Mouse (Mus musculus) forebrain, embryonic 15.5 days (tissue): ENCODE data around the gene Cmtm6. TPM values are rescaled to one million over a fixed set of nuclear protein-coding genes. Genes with fewer than 3 reads are reported as not detected.

ENCODE experiments used
- ATAC-seq: fragments of 200-750 bp; cut with Nextera tagmentation; replicated peaks from 2 replicates; pipeline ENCODE4 v1.8.0; 2017; ENCODE audit warnings: mild to moderate bottlenecking, moderate TSS enrichment, moderate library complexity
- H3K27ac ChIP-seq: fragments of 300-500 bp; sonication (generic); replicated peaks from 2 replicates; pipeline ENCODE4 v1.5.1; 2015; ENCODE audit warnings: mild to moderate bottlenecking, inconsistent platforms
- H3K27me3 ChIP-seq: fragments of 300-500 bp; sonication (generic); 2 replicates; pipeline ENCODE4 v1.6.1; 2015; ENCODE audit warnings: inconsistent platforms
- H3K36me3 ChIP-seq: fragments of 300-500 bp; sonication (generic); 2 replicates; pipeline ENCODE4 v1.6.1; 2015; ENCODE audit warnings: mild to moderate bottlenecking, inconsistent platforms
- H3K4me1 ChIP-seq: fragments of 300-500 bp; sonication (generic); 2 replicates; pipeline ENCODE4 v1.6.1; 2015; ENCODE audit warnings: inconsistent platforms
- H3K4me2 ChIP-seq: fragments of 300-500 bp; sonication (generic); replicated peaks from 2 replicates; pipeline ENCODE4 v1.6.1; 2015; ENCODE audit warnings: mild to moderate bottlenecking, inconsistent platforms
- H3K4me3 ChIP-seq: fragments of 300-500 bp; sonication (generic); 2 replicates; pipeline ENCODE4 v1.5.1; 2015; ENCODE audit warnings: mild to moderate bottlenecking, inconsistent platforms
- H3K9ac ChIP-seq: fragments of 300-500 bp; sonication (generic); replicated peaks from 2 replicates; pipeline ENCODE4 v1.6.1; 2015; ENCODE audit warnings: mild to moderate bottlenecking, inconsistent platforms
- H3K9me3 ChIP-seq: fragments of 300-500 bp; sonication (generic); 2 replicates; pipeline ENCODE4 v1.6.1; 2016; ENCODE audit warnings: inconsistent platforms
- WGBS: fragments of 180-500 bp; shearing (Covaris S2); methylation state at CpG from one replicate; pipeline ENCODE4 v1.1.7; 2015; ENCODE audit warnings: mixed read lengths; 5-methylcytosine and 5-hydroxymethylcytosine counted together
- polyA plus RNA-seq: library from polyadenylated mRNA; unstranded; fragments of >200 nt; fragmentation: Nextera tagmentation; extraction: Ambion mirVana; gene quantifications from 2 replicates; pipeline ENCODE4 v1.2.1, GENCODE M21; 2015

Cmtm6 gene
- polyA plus RNA-seq, 1 experiment from 2014 or later: 26.5 TPM

- Histone ChIP-seq H3K36me3 (no peaks in the 10 kb centered on the region), H3K27me3 (no peaks in the 10 kb centered on the region), H3K4me1 (peaks cover 20% of the 10 kb centered on the region), H3K9me3 (no peaks in the 10 kb centered on the region), H3K27ac (no peak overlapping the region), H3K4me2 (no peak overlapping the region), H3K4me3 (no peak overlapping the region), H3K9ac (no peak overlapping the region)
- 69% methylated on average over 2 of the region's 2 CpGs for WGBS
- no peak for ATAC-seq
These were observed 2.3 kb downstream of the Cmtm6 start for GRCm38 (mm10) chr9:114733238-114733637.

GRCm38 (mm10) chr9:114736442-114736841 is 5.5 kb downstream of the Cmtm6 start:
- Histone ChIP-seq H3K9me3 (no peaks in the 10 kb centered on the region), H3K27ac (no peak overlapping the region), H3K36me3 (no peaks in the 10 kb centered on the region), H3K9ac (no peak overlapping the region), H3K4me1 (peaks cover 20% of the 10 kb centered on the region), H3K4me2 (no peak overlapping the region), H3K27me3 (no peaks in the 10 kb centered on the region), H3K4me3 (no peak overlapping the region)
- WGBS: 87% methylated on average over 11 of the region's 11 CpGs
- ATAC-seq: no peak

DNA sequence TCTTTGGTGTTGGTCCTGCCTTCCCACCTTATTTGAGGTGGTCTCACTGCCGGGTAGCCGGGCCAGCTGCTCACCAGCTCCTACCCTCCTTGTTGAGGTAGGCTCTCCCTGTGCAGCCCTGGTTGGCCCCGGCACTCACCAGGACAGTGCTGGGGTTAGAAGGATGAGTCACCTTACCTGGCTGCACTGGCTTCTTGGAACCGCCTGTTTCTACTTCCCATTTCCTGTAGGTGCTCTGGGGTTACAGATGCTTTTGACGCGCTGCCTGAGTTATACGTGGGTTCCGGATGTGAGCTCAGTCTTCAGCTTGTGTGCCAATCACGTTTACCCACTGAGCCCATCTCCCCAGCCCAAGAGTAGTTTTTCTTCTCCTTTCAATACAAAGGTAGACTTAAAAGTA is 9.4 kb downstream of the Cmtm6 start:
- no peaks in the 10 kb centered on the region for H3K4me1 ChIP-seq
- no peak overlapping the region for H3K4me2 ChIP-seq
- H3K27me3 ChIP-seq: no peaks in the 10 kb centered on the region
- WGBS: 95% methylated on average over 9 of the region's 9 CpGs
- no peaks in the 10 kb centered on the region for H3K9me3 ChIP-seq
- no peak for ATAC-seq
- H3K27ac ChIP-seq: no peak overlapping the region
- no peaks in the 10 kb centered on the region for H3K36me3 ChIP-seq
- H3K4me3 ChIP-seq: no peak overlapping the region
- H3K9ac ChIP-seq: no peak overlapping the region

- Histone ChIP-seq H3K9ac (no peak overlapping the region), H3K4me1 (no peaks in the 10 kb centered on the region), H3K4me2 (no peak overlapping the region), H3K4me3 (no peak overlapping the region), H3K36me3 (peaks cover 9% of the 10 kb centered on the region; the same call in 1 of the 2 replicates), H3K9me3 (no peaks in the 10 kb centered on the region), H3K27ac (no peak overlapping the region), H3K27me3 (no peaks in the 10 kb centered on the region)
- ATAC-seq: no peak
- 84% methylated on average over 2 of the region's 2 CpGs for WGBS
These were observed 11.8 kb downstream of the Cmtm6 start for GRCm38 (mm10) chr9:114742731-114743130.

DNA sequence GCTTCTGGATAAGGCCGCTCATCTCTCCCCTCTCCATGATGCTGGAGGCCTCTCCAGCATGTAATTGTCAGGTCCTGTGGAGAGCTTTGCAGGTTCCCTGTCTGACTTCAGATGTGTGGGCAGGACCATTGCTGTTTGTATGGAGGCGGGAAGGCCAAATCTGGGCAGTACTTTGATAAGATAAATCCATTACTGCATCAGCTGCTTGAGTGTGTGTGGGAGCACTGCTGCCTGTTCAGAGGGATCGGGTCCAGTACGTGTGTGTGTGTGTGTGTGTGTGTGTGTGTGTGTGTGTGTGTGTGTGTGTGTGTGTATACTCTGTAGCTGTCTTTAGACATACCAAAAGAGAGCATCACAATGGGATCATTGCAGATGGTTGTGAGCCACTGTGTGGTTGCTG is 14.2 kb downstream of the Cmtm6 start:
- Histone ChIP-seq H3K4me1 (no peaks in the 10 kb centered on the region), H3K9ac (no peak overlapping the region), H3K4me3 (no peak overlapping the region), H3K27ac (no peak overlapping the region), H3K27me3 (no peaks in the 10 kb centered on the region), H3K9me3 (no peaks in the 10 kb centered on the region), H3K36me3 (peaks cover 13% of the 10 kb centered on the region; the same call in 1 of the 2 replicates), H3K4me2 (no peak overlapping the region)
- ATAC-seq: no peak
- WGBS: 87% methylated on average over 4 of the region's 4 CpGs

DNA sequence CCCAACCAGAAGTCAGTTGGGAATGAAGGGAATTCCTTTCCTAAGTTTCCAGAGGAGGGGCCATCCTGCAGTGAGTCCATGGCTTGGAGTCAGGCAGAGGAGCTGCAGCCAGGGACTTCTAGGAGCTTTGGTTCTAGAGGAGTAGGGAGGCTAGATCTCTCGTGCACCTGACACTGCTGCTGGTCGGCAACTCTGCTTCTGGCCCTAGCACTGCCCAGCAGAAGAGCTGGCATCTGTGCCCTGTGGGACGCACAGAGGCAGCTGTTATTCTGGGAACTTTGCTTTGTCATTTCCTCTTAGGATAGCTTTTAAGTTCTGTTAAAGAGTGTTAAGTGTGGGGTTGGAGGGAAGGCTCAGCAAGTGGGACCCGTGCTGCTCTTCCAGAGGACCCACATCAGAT is 14.7 kb downstream of the Cmtm6 start:
- Histone ChIP-seq H3K27ac (no peak overlapping the region), H3K9ac (no peak overlapping the region), H3K4me1 (no peaks in the 10 kb centered on the region), H3K27me3 (no peaks in the 10 kb centered on the region), H3K4me3 (no peak overlapping the region), H3K4me2 (no peak overlapping the region), H3K36me3 (peaks cover 13% of the 10 kb centered on the region; the same call in 1 of the 2 replicates), H3K9me3 (no peaks in the 10 kb centered on the region)
- ATAC-seq: no peak
- WGBS: 91% methylated on average over 4 of the region's 4 CpGs

DNA sequence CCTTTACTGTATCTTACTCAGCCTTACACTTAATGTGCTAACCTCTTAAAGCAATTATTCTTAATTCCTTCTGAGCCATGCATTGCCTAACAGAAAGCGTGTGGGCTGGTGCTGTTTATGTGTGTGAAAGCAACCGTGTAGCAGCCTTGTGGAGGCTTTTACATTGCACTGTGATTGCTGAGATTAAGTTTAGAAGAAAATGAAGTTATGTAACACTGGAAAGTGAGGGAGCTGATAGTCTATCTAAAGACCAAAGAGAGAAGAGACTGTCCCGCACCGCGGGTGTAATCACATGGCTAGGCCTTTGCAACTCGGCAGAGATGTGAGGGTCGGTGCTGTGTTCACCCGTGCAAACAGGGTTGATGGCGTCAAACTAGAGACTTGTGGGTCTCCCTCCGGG is 16.1 kb downstream of the Cmtm6 start:
- Histone ChIP-seq H3K27me3 (no peaks in the 10 kb centered on the region), H3K9me3 (no peaks in the 10 kb centered on the region), H3K9ac (no peak overlapping the region), H3K4me3 (no peak overlapping the region), H3K4me1 (no peaks in the 10 kb centered on the region), H3K4me2 (no peak overlapping the region), H3K36me3 (peaks cover 13% of the 10 kb centered on the region; the same call in 1 of the 2 replicates), H3K27ac (no peak overlapping the region)
- ATAC-seq: no peak
- 91% methylated on average over 10 of the region's 10 CpGs for WGBS

DNA sequence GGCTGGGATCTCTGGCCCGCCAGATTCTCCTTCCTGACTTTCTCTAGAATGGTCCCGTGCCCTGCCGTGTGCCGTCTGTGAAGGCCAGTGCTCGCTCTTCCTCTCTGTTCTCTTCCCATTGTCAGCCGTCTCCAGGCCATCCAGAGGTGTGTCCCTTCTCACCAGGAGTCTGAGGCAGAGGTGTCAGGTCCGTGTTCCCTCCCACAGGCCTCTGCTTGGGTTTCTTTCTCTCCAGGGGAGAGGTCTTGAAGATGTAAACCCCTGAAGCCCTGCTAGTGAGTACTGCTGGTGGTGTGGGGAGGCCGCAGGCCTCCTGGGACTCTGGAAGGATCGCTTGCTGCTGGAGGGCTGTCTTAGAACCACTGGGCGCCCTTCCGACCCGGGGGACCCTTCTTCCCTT is 16.6 kb downstream of the Cmtm6 start:
- ATAC-seq: no peak
- Histone ChIP-seq H3K4me2 (no peak overlapping the region), H3K9ac (no peak overlapping the region), H3K36me3 (peaks cover 13% of the 10 kb centered on the region; the same call in 1 of the 2 replicates), H3K4me3 (no peak overlapping the region), H3K27ac (no peak overlapping the region), H3K4me1 (peaks cover 3% of the 10 kb centered on the region), H3K27me3 (no peaks in the 10 kb centered on the region), H3K9me3 (no peaks in the 10 kb centered on the region)
- 90% methylated on average over 12 of the region's 12 CpGs for WGBS

- Histone ChIP-seq H3K9me3 (no peaks in the 10 kb centered on the region), H3K4me3 (no peak overlapping the region), H3K9ac (no peak overlapping the region), H3K4me2 (no peak overlapping the region), H3K36me3 (peaks cover 9% of the 10 kb centered on the region; the same call in 1 of the 2 replicates), H3K27me3 (no peaks in the 10 kb centered on the region), H3K4me1 (peaks cover 11% of the 10 kb centered on the region), H3K27ac (no peak overlapping the region)
- ATAC-seq: no peak
- 82% methylated on average over 3 of the region's 3 CpGs for WGBS
These were observed 20.7 kb downstream of the Cmtm6 start for GRCm38 (mm10) chr9:114751582-114751981.

- peak overlapping the region; percentile 53; the same call in 1 of the 2 replicates for H3K4me3 ChIP-seq
- H3K27me3 ChIP-seq: no peaks in the 10 kb centered on the region
These were observed 21.4 kb downstream of the Cmtm6 start for GRCm38 (mm10) chr9:114752311-114752710.

DNA sequence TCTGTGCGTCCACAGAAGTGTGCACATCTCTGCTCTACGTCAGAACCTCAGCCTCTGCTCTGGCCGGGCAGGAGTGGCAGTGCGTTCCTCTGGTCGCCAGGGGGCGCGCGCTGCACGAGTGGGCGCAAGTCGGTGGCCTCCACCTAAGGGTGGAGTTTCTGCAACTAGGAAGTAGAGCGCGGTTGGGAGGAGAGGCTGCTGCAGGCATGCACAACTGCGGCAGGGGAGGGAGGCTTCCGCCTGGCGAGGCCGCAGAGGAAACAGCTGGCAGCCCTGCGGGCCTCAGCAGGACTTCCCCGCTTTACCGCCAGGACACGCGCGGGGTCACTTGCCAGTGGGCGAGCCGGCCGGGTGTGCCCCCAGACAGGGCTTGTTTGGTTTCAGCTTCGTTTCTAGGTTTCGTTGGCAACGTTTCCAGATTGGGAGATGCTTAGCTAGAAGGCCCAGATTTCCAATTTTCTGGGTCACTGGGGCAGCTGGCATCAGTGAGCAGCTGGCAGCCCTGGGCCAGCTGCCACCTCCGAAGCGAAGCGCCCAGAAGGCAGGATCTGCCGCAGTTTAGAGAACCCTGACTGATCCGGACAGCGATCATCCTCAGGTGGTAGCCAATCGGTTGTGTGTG is 22.1 kb downstream of the Cmtm6 start:
- ATAC-seq: peak; percentile 88

More at GRCm38 (mm10) chr9:114752311-114752710, 21.4 kb downstream of the Cmtm6 start:
- peak overlapping the region; percentile 83 for H3K4me2 ChIP-seq
- 75% methylated on average over 9 of the region's 9 CpGs for WGBS
- H3K36me3 ChIP-seq: peaks cover 7% of the 10 kb centered on the region; the same call in 1 of the 2 replicates
- H3K4me1 ChIP-seq: peaks cover 11% of the 10 kb centered on the region
- H3K9ac ChIP-seq: 0 out of 2 replicates have a peak overlapping the region, but pooled peaks have one; percentile 52
- H3K27ac ChIP-seq: no peak overlapping the region
- H3K9me3 ChIP-seq: no peaks in the 10 kb centered on the region
- ATAC-seq: peak; percentile 18; the same call in 1 of the 2 replicates

GRCm38 (mm10) chr9:114758272-114758671 is 27.4 kb downstream of the Cmtm6 start:
- Histone ChIP-seq H3K36me3 (no peaks in the 10 kb centered on the region), H3K27me3 (no peaks in the 10 kb centered on the region), H3K4me3 (no peak overlapping the region), H3K4me2 (no peak overlapping the region), H3K4me1 (no peaks in the 10 kb centered on the region; the same call in 1 of the 2 replicates), H3K27ac (no peak overlapping the region), H3K9ac (no peak overlapping the region), H3K9me3 (no peaks in the 10 kb centered on the region)
- no peak for ATAC-seq
- 85% methylated on average over 7 of the region's 7 CpGs for WGBS

More for the DNA sequence above, 22.1 kb downstream of the Cmtm6 start:
- H3K4me1 ChIP-seq: peaks cover 11% of the 10 kb centered on the region
- peak overlapping the region; percentile 53 for H3K4me3 ChIP-seq
- no peaks in the 10 kb centered on the region for H3K9me3 ChIP-seq
- no peaks in the 10 kb centered on the region for H3K27me3 ChIP-seq
- peak overlapping the region; percentile 71 for H3K27ac ChIP-seq
- H3K36me3 ChIP-seq: peaks cover 4% of the 10 kb centered on the region; the same call in 1 of the 2 replicates
- peak overlapping the region; percentile 52 for H3K9ac ChIP-seq
- peak overlapping the region; percentile 83 for H3K4me2 ChIP-seq
- 3% methylated on average over 36 of the region's 36 CpGs for WGBS

- no peaks in the 10 kb centered on the region for H3K4me1 ChIP-seq
- H3K36me3 ChIP-seq: no peaks in the 10 kb centered on the region
- WGBS: 97% methylated on average over 5 of the region's 5 CpGs
- H3K9me3 ChIP-seq: no peaks in the 10 kb centered on the region
- no peak overlapping the region for H3K4me2 ChIP-seq
- H3K9ac ChIP-seq: no peak overlapping the region
- H3K27me3 ChIP-seq: no peaks in the 10 kb centered on the region
- H3K4me3 ChIP-seq: no peak overlapping the region
- no peak for ATAC-seq
- no peak overlapping the region for H3K27ac ChIP-seq
These were observed 27.9 kb downstream of the Cmtm6 start for GRCm38 (mm10) chr9:114758801-114759200.
